Mouse (Mus musculus): Measurements from ENCODE around the gene Ulk4. TPM values are rescaled to one million over a fixed set of nuclear protein-coding genes. Genes with fewer than 3 reads are reported as not detected.

Ulk4 gene
- polyA plus RNA-seq, 1 experiment from 2014 or later: 75.1 TPM

DNA sequence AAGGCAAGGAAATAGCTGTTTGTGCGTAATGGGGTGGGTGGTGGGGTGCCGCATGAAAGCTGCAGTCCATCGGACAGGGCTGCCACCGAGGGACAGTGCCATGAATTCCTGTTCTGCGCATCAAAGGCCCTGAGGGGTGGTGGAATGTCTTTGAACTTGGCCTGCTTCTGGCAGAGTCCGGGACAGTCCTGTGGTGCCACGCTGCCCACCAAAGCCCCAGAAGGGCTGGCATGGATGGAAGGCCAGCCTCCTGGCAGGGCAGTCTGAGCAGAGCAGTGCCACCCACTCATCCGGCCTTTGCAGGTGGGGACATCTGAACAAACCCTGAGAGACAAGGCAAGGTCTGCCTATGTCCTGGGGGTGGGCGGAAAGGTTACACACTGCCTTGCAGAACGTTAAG, 312.0 kb downstream of the Ulk4 start:
- 94% methylated on average over 10 of the region's 10 CpGs for WGBS
- no peaks in the 10 kb centered on the region for H3K9me3 ChIP-seq (ENCODE audit: control insufficient read depth, low read length)
- no peak overlapping the region for H3K9ac ChIP-seq (ENCODE audit: low read depth, low read length)
- no peak overlapping the region for H3K4me3 ChIP-seq (ENCODE audit: low read depth, low read length)
- ATAC-seq (replicated peaks; ENCODE audit: low FRiP score) (no peak), DNase-seq (ENCODE audit: low spot score) (no peak)
- no peak overlapping the region for H3K27ac ChIP-seq (ENCODE audit: low read depth, low read length)
- peaks cover 67% of the 10 kb centered on the region for H3K36me3 ChIP-seq (ENCODE audit: control insufficient read depth, insufficient read depth, low read length)
- H3K27me3 ChIP-seq (replicated peaks; ENCODE audit: control insufficient read depth, insufficient read depth, low read length): no peaks in the 10 kb centered on the region
- H3K4me1 ChIP-seq (replicated peaks; ENCODE audit: control insufficient read depth, insufficient read depth, low read length): peaks cover 23% of the 10 kb centered on the region
- H3K4me2 ChIP-seq: no peak overlapping the region

DNA sequence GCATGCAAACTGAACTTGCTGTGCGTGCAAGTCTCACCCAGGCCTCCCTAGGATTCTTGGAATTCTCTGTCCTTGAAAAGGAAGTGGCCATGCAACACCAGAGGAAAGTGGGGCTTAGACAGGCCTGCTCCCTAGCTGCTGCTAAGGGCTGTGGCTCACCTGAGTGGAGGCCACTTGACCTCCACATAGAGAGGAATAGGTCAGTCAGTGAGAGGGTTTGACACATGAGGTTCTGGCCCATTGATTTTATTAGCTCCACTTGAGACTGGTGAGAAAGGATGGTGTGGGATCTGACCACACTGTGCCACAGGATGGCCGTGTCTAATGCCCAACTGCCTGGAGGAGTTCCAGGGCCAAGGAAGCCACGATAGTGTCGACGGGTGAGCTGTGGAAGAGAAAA, 312.8 kb downstream of the Ulk4 start:
- Histone ChIP-seq H3K27ac (ENCODE audit: low read depth, low read length) (no peak overlapping the region), H3K4me3 (ENCODE audit: low read depth, low read length) (no peak overlapping the region), H3K9ac (ENCODE audit: low read depth, low read length) (no peak overlapping the region), H3K36me3 (ENCODE audit: control insufficient read depth, insufficient read depth, low read length) (peaks cover 75% of the 10 kb centered on the region), H3K4me2 (no peak overlapping the region), H3K4me1 (replicated peaks; ENCODE audit: control insufficient read depth, insufficient read depth, low read length) (peaks cover 23% of the 10 kb centered on the region), H3K9me3 (ENCODE audit: control insufficient read depth, low read length) (no peaks in the 10 kb centered on the region), H3K27me3 (replicated peaks; ENCODE audit: control insufficient read depth, insufficient read depth, low read length) (no peaks in the 10 kb centered on the region)
- no peak for ATAC-seq (replicated peaks; ENCODE audit: low FRiP score)
- no peak for DNase-seq (ENCODE audit: low spot score)
- WGBS: 81% methylated on average over 5 of the region's 5 CpGs

DNA sequence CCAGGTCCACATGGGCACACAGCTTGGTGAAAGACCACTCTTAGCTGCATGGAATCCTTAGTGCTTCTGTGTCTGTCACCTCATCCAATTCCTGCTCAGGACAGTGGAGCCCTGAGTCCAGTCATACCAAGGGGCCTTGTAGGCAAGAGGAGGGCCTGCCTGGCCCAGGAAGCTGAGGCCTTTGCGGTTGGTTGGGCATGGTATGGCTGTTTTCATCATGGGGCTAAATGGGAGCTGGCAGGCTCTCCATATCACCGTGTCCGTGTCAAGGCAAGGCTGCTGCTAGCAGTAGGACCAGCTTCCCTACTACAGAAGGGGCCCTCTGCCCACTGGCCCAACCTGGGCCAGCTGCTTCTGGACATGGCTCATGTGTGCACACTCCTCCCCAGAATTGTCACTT, 313.3 kb downstream of the Ulk4 start:
- no peak for ATAC-seq (replicated peaks; ENCODE audit: low FRiP score)
- Histone ChIP-seq H3K27me3 (replicated peaks; ENCODE audit: control insufficient read depth, insufficient read depth, low read length) (no peaks in the 10 kb centered on the region), H3K4me2 (no peak overlapping the region), H3K4me1 (replicated peaks; ENCODE audit: control insufficient read depth, insufficient read depth, low read length) (peaks cover 23% of the 10 kb centered on the region), H3K36me3 (ENCODE audit: control insufficient read depth, insufficient read depth, low read length) (peaks cover 76% of the 10 kb centered on the region), H3K9me3 (ENCODE audit: control insufficient read depth, low read length) (no peaks in the 10 kb centered on the region), H3K27ac (ENCODE audit: low read depth, low read length) (no peak overlapping the region), H3K4me3 (ENCODE audit: low read depth, low read length) (no peak overlapping the region), H3K9ac (ENCODE audit: low read depth, low read length) (no peak overlapping the region)
- DNase-seq (ENCODE audit: low spot score): no peak
- WGBS: 93% methylated on average over 3 of the region's 3 CpGs

DNA sequence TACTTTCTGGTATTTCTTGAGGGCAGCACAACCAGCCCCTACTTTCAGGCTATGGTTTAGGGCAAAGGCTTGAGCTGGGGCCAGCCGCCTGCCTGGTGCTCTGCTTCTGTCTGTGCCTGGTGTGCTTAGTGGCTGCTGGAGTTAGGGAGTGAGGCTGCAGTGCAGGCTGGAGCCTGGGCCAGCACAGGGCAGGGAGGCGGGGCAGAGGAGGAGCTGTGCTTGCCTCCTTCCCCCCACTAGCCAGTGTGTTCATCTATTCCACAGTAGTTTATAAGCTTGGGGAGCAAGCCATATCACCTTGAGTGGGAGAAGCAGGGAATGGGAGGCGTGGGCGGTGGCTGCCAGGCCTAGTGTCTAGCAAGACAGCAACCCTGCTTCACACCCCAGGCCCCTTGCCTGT, 313.9 kb downstream of the Ulk4 start:
- no peak for DNase-seq (ENCODE audit: low spot score)
- Histone ChIP-seq H3K4me1 (replicated peaks; ENCODE audit: control insufficient read depth, insufficient read depth, low read length) (peaks cover 23% of the 10 kb centered on the region), H3K4me2 (no peak overlapping the region), H3K9ac (ENCODE audit: low read depth, low read length) (no peak overlapping the region), H3K27ac (ENCODE audit: low read depth, low read length) (no peak overlapping the region), H3K4me3 (ENCODE audit: low read depth, low read length) (no peak overlapping the region), H3K9me3 (ENCODE audit: control insufficient read depth, low read length) (no peaks in the 10 kb centered on the region), H3K36me3 (ENCODE audit: control insufficient read depth, insufficient read depth, low read length) (peaks cover 80% of the 10 kb centered on the region), H3K27me3 (replicated peaks; ENCODE audit: control insufficient read depth, insufficient read depth, low read length) (no peaks in the 10 kb centered on the region)
- 81% methylated on average over 4 of the region's 4 CpGs for WGBS
- no peak for ATAC-seq (replicated peaks; ENCODE audit: low FRiP score)

DNA sequence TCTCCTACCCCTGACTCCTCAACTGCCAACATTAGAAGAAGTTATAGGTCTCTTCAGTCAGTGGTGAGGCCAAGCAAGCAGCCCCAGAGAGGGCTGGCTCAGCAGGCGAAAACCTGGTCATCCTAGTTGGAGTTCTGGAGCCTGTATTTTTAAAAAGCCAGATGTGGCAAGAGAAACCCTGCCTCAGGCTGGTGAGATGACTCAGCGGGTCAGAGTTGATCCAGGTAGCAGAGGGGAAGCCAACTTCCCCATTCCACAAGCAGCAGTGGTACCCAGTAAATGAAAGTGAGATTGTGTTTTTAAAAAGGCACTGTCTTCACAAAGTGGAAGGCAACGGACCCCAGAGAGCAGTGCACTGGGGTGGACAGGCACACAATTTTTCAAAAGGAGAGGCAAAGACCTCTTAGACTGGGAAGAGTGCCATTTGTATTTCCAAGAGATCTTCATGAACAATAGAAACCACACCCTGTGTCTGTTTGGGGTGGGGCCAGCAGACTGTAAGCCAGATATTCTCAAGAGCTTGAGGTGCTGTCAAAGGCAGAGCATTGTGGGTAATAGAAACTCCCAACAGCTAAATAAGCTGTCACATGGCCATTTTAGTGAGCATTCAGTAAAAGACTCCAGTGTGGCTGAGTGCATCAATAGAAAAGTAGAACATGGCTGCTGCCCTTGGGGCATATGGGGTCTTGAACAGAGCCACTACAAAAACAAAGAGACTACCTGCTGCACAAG, 314.9 kb downstream of the Ulk4 start:
- H3K4me1 ChIP-seq (replicated peaks; ENCODE audit: control insufficient read depth, insufficient read depth, low read length): peaks cover 23% of the 10 kb centered on the region
- no peaks in the 10 kb centered on the region for H3K9me3 ChIP-seq (ENCODE audit: control insufficient read depth, low read length)
- no peak overlapping the region for H3K4me3 ChIP-seq (ENCODE audit: low read depth, low read length)
- no peak overlapping the region for H3K9ac ChIP-seq (ENCODE audit: low read depth, low read length)
- H3K36me3 ChIP-seq (ENCODE audit: control insufficient read depth, insufficient read depth, low read length): peaks cover 85% of the 10 kb centered on the region
- WGBS: 82% methylated on average over 3 of the region's 3 CpGs
- H3K4me2 ChIP-seq: no peak overlapping the region
- ATAC-seq (replicated peaks; ENCODE audit: low FRiP score) (peak; percentile 48; the same call in 1 of the 2 replicates), DNase-seq (ENCODE audit: low spot score) (no peak)
- H3K27ac ChIP-seq (ENCODE audit: low read depth, low read length): peak overlapping the region; percentile 36; the same call in 1 of the 2 replicates
- no peaks in the 10 kb centered on the region for H3K27me3 ChIP-seq (replicated peaks; ENCODE audit: control insufficient read depth, insufficient read depth, low read length)

DNA sequence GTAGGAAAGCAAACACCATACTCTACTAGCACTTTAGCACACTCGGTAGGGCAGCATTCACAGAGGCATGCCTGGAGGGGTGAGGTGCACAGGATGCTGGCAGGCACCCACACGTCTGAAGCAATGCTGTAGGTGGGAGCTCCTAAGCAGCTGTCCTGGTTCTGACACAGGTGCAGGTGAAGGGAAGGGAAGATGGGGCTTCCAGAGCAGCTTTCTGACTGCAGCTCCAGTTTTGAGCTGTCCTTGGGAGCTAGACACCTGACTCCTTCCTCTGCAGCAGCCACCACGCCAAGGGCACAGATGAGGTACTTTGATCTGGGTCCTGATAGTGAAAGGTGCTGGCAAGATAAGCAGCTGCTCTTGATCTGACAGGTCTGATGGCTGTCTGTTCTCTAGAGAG, 315.5 kb downstream of the Ulk4 start:
- ATAC-seq (replicated peaks; ENCODE audit: low FRiP score) (no peak), DNase-seq (ENCODE audit: low spot score) (no peak)
- Histone ChIP-seq H3K9me3 (ENCODE audit: control insufficient read depth, low read length) (no peaks in the 10 kb centered on the region), H3K27ac (ENCODE audit: low read depth, low read length) (0 out of 2 replicates have a peak overlapping the region, but pooled peaks have one; percentile 21), H3K4me3 (ENCODE audit: low read depth, low read length) (no peak overlapping the region), H3K4me2 (no peak overlapping the region), H3K9ac (ENCODE audit: low read depth, low read length) (no peak overlapping the region), H3K27me3 (replicated peaks; ENCODE audit: control insufficient read depth, insufficient read depth, low read length) (no peaks in the 10 kb centered on the region), H3K36me3 (ENCODE audit: control insufficient read depth, insufficient read depth, low read length) (peaks cover 89% of the 10 kb centered on the region), H3K4me1 (replicated peaks; ENCODE audit: control insufficient read depth, insufficient read depth, low read length) (peaks cover 23% of the 10 kb centered on the region)
- WGBS: 54% methylated on average over 3 of the region's 3 CpGs

DNA sequence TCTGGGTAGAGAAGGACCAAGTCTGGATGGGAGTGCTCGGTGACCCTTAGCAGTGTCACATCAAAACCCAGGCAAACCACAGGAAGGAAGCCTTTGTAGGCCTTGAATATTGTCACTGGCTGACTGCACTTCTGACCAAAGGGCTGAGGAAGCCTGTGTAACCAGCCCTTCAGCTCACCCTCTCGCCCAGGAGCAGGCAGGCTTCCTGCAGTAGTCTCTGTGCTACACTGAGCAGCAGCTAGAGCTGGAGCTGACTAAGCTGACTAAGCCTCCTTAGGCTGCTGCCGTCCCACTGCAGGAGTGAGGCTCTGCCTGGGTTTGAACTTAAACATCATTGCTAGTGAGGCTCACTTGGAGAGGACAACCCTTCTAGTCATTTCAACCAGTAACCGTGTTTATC, 316.4 kb downstream of the Ulk4 start:
- ATAC-seq (replicated peaks; ENCODE audit: low FRiP score) (no peak), DNase-seq (ENCODE audit: low spot score) (no peak)
- Histone ChIP-seq H3K27ac (ENCODE audit: low read depth, low read length) (no peak overlapping the region), H3K27me3 (replicated peaks; ENCODE audit: control insufficient read depth, insufficient read depth, low read length) (no peaks in the 10 kb centered on the region), H3K9ac (ENCODE audit: low read depth, low read length) (no peak overlapping the region), H3K9me3 (ENCODE audit: control insufficient read depth, low read length) (no peaks in the 10 kb centered on the region), H3K36me3 (ENCODE audit: control insufficient read depth, insufficient read depth, low read length) (peaks cover 91% of the 10 kb centered on the region), H3K4me1 (replicated peaks; ENCODE audit: control insufficient read depth, insufficient read depth, low read length) (peaks cover 23% of the 10 kb centered on the region), H3K4me2 (no peak overlapping the region), H3K4me3 (ENCODE audit: low read depth, low read length) (no peak overlapping the region)
- 68% methylated on average over 4 of the region's 4 CpGs for WGBS

DNA sequence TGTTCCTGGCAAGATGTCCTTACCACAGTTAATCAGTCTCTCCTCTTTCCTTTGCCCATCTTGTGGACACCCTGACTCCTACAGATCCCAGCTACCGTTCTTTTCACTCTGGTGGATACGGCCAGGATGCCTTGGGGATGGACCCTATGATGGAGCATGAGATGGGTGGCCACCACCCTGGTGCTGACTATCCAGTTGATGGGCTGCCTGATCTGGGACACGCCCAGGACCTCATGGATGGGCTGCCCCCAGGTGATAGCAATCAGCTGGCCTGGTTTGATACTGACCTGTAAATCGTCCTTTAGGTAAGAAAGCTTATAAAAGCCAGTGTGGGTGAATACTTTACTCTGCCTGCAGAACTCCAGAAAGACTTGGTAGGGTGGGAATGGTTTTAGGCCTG, 317.8 kb downstream of the Ulk4 start:
- 90% methylated on average over 4 of the region's 4 CpGs for WGBS
- H3K9ac ChIP-seq (ENCODE audit: low read depth, low read length): no peak overlapping the region
- H3K27ac ChIP-seq (ENCODE audit: low read depth, low read length): no peak overlapping the region
- no peak for DNase-seq (ENCODE audit: low spot score)
- no peak overlapping the region for H3K4me2 ChIP-seq
- H3K27me3 ChIP-seq (replicated peaks; ENCODE audit: control insufficient read depth, insufficient read depth, low read length): no peaks in the 10 kb centered on the region
- peaks cover 23% of the 10 kb centered on the region for H3K4me1 ChIP-seq (replicated peaks; ENCODE audit: control insufficient read depth, insufficient read depth, low read length)
- no peak for ATAC-seq (replicated peaks; ENCODE audit: low FRiP score)
- H3K9me3 ChIP-seq (ENCODE audit: control insufficient read depth, low read length): no peaks in the 10 kb centered on the region
- no peak overlapping the region for H3K4me3 ChIP-seq (ENCODE audit: low read depth, low read length)
- peaks cover 91% of the 10 kb centered on the region for H3K36me3 ChIP-seq (ENCODE audit: control insufficient read depth, insufficient read depth, low read length)

DNA sequence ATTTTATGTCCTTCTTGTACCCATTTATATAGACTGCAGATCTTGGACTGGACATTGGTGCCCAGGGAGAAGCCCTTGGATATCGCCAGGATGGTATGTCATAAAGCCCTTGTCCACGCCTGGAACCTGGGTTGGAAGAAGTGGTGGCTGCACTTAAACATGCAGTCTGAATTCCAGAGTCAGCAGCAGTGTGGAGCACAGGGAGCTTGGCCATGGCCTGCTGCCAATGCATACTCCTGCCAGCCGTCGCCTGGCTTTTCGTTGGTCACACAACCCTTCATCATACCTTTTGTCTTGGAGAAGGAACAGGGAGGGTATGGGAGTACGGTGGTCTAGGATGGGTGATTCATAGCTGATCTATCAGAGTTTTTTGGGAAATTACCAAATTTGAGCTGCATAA, 318.4 kb downstream of the Ulk4 start:
- DNase-seq (ENCODE audit: low spot score) (no peak), ATAC-seq (replicated peaks; ENCODE audit: low FRiP score) (no peak)
- H3K4me2 ChIP-seq: no peak overlapping the region
- no peak overlapping the region for H3K27ac ChIP-seq (ENCODE audit: low read depth, low read length)
- H3K4me1 ChIP-seq (replicated peaks; ENCODE audit: control insufficient read depth, insufficient read depth, low read length): peaks cover 23% of the 10 kb centered on the region
- peaks cover 91% of the 10 kb centered on the region for H3K36me3 ChIP-seq (ENCODE audit: control insufficient read depth, insufficient read depth, low read length)
- H3K9me3 ChIP-seq (ENCODE audit: control insufficient read depth, low read length): no peaks in the 10 kb centered on the region
- H3K27me3 ChIP-seq (replicated peaks; ENCODE audit: control insufficient read depth, insufficient read depth, low read length): no peaks in the 10 kb centered on the region
- H3K9ac ChIP-seq (ENCODE audit: low read depth, low read length): no peak overlapping the region
- 92% methylated on average over 6 of the region's 6 CpGs for WGBS
- no peak overlapping the region for H3K4me3 ChIP-seq (ENCODE audit: low read depth, low read length)

Data from liver, embryonic 11.5 days (tissue).